Mouse (Mus musculus) kidney, postnatal 10 days (tissue): Measurements from ENCODE around the gene Dock9.

ENCODE experiments used
- DNase-seq: peaks from one replicate; pipeline ENCODE4 v3.0.0; 2021; ENCODE audit warnings: mixed read lengths

The Dock9 gene

DNA sequence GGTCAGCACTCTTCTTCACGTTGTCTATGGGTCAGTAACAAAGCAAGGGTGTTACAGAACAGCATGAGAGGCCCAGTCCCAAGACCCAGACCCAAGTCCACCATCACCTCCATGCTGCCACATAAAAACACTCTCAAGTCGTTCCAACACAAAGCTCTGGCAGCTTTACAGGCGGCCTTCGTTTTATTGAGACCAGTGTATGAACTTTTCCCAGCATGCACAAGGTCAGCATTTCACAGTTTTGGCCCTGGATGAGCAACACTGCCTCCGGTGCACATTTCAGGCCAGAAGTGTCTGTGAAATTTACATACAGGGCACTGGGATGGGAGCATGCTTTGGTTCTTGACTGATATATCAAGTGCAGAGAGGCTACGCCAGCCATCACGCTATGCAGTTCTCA is 6.5 kb downstream of the Dock9 start:
- no peak for DNase-seq

DNA sequence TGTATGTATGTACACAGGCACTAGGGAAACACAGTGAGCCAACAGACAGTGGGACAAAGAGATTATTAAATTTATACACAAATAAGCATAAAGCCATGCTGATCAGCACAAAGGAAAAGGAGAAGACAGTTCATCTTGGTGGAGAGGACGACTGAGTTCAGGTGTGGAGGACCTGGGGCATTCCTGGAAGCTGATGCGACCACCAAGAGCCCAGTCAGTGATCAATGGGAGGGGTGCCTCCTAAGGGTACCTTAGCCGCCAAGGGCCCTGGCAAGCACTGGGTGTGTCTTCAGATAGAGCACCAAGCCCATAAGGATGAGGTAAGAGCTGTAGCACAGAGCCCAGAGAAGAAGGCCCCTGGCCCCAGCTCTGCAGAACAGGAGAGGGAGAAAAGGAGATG is 8.4 kb downstream of the Dock9 start:
- DNase-seq, result no peak

DNA sequence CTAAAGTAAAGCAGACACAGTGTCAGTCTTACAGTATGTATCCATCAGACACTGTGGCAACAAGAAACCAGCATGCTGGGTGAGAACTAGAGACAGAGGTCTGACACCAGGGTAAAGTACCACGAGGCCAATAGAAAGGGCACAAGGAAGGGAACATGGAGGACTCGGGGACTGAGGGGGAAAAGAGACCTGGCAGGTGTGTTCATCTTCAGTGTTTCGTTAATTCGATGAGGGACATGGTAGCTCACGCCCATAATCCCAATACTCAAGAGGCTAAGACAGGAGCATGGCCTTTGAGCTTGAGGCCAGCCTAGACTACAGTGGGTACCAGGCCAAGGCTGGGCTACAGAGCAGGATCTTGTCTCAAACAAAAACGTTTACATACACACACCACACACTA is 9.2 kb downstream of the Dock9 start:
- no peak for DNase-seq

DNA sequence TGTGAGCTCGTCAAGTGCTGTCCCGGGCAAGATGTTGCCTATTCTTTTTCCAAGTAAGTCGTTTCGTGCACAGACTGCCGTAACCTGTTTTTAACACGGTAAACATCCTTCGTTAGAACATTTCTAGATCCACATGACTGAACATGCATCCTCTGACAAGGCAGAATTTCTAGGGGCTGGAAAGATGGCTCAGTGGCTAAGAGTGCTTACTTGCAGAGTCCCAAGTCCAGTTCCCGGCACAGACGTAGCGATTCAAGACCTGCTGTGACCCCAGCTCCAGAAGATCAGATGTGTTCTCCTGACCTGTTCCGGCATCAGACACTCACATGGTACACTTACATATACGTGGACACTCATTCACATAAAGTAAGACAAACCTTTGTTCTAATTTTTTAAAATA is 10.2 kb downstream of the Dock9 start:
- peak; percentile 58 for DNase-seq

DNA sequence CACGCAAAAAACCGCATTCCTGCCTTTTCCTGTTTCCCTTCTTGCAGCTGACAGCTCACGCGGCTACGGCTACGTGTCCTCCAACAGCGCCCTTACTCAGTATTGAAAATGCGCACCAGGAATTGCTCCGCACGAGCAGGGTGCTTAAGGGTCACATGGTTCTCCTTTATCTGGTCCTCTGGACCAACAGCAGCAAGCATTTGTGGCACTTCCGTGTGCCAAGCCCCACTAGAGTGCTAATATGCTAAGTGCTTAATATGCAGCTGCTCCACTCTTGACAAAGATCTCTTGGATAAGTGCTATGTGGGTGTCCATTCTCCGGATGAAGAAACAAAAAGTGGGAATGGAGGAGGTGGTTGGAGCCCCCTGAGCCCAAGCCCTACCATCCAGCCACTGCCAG is 10.7 kb downstream of the Dock9 start:
- no peak for DNase-seq

DNA sequence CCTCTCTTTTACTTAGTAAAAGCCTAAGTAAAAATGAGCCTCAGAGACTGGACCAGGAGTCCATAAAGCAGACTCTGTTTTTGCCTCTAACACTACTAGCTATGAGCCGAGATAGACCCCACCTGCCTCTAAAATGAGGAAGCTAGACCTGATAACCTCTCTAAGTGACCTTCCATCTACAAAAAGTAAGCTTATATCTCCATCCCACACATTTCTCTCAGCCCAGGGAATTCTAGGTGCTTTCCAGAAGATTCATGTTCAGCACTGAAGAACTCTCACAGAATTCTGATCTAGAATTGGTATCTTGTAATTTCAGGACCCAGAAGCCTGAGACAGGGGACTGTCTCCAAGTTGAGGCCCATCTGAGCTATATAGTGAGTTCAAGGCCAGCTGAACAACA is 12.2 kb downstream of the Dock9 start:
- no peak for DNase-seq

DNA sequence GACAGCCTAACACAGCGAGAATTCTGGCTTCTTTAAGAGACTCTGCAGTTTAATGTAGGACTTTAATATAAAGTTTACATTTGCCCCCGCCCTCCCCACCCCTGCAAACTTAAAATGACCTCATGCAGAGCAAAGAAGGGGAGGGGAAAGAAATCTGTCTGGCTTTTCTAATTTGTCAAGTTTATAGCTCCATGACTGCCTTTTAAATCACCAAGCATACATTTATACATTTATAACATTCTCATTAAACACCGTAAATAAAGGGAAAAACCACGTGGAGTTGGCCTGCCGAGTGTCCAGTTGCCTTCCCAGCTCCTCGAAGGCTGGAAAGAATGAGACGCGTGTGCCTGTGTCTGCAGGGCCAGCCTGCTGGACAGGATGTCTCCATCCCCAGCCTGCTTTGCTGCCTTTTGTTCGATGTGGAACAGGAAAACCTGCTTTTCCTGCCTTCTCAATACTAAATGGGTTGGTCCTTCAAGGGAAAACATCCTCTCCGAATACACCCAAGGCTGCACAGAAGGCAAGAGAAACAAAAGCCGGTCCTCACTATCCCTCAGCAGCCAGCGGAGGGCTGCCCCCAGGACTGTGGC is 16.6 kb downstream of the Dock9 start:
- peak; percentile 66 for DNase-seq

DNA sequence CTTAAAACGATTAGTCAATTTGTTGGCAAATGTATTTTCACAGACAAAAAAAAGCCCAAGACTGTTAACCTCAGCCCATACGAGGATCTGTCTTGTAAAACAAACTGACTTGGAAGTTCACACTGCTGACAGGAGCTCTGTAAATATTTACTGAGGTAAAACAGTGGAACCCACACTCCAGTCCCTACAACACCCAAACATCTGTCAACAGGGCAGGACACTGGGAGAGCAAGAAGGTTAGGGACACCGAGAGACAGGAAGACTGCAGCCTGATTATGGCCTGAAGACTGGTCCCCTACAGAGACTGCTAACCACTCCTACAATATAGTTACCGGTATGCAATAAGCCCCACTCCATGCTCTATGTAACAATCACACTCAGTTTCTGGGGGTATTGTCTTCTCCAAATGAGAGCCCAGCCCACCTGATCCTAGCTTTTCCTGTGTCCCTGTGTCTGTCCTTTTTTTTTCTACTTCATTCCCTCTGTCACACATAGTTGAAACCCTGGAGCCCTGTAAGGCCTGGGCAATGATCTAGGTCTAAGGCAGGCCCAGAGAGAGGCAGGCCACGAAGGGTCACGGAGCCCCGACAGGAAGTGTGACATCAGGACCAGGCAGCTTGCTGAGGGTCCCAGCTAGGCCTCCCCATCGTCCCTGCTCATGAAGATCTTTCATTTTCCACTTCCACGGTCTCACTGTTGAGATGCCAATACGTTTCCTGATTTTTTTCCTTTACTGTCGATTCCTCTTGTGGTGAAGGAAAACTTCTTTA is 17.3 kb downstream of the Dock9 start:
- DNase-seq, result peak; percentile 40

DNA sequence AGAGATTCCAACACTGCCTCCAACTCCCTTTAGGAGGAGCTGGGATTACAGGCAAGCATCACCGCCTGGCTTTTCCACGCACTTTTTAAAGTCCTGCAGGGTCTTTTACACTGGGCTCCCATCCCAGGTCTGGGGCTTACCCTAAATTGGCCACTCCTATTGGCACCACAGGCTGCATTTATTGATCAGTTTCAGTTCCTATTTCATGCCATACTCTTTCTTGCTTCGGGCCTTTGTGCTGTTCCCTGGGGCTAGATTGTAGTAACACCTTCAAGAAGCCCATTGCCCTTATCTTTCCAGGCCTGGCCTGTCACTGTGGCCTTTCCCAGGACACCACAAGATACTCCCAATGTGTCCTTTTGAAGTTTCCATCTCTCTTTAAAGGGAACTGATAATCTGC is 18.0 kb downstream of the Dock9 start:
- DNase-seq, result no peak

DNA sequence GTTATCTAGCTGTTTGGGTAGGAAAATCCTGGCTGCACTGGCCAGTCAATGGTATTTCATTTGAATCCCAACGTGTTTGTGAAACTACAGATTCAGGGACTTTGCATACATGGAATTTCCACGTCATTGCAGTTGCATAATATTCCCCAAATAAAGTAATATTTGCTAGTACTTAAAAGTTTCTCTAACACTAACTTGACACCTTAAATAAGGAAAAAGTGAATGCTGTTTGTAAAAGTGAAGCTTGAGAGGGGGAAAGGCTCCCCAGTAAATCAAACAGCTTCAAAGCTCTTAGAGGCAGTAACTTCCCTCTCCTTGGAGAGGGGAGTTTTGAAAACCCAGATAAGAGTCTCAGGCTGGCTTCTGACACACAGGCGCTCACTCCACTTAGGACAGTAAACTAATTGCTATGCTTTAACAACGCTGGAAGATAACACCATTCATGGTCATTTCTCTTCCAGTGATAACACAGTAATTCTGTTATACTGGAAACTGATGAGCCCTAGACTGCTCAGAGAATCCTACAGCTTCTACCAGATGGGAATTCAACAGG is 20.3 kb downstream of the Dock9 start:
- DNase-seq, result no peak

DNA sequence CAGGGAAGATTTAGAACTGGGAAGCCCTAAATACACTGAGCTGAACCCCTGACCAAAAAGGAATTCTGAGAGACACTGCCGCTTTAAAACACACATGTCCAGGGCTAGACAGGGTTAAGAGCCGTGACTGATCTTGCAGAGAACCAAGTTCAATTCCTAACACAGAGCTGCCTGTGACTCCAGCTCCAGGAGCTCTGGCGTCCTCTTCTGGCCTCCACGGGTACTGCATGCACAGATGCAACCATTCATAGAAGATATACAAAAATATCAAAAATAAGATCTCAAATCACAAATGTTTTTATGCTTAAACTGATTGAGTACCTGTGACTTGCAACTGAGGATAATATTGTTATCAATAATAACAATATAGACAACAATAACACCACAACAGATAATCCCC is 20.9 kb downstream of the Dock9 start:
- DNase-seq, result no peak

DNA sequence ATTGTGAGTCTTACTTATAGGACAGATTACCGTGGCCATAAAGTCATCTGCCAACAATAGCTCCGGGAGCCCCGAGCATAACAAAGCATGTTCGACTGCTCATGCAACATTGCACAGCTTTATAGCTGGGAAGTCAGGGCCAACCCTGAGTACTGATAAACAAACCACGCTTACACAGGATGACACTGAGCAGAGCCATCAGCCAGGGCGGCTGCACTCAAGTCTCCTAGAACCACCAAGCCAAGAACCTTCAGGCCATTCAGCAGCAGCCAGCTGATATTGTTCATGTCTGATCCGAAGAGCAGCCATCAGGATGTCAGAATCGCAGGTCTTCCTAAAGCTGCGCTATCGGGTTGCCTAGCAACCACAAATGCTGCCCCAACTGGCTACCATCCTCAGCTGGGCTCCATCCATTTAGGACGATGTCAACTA is 35.6 kb downstream of the Dock9 start:
- DNase-seq, result no peak

DNA sequence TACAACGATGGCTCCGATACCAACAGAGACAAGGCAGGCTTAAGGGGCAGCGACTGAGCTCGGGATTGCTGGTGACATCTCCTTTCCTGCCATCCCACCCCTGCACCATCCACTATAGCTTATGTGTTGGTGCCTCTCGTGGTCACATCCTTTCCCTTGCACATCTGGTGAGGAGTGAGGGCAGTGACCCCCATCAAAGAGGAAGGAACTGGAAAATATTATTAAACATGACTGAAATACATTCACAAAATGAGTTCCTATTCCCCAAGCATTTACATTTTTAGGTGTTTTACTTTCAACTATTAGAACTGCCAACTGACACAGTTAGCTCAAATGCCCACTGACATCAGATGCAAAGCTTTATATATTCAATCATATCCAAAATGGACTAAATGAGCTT is 37.2 kb downstream of the Dock9 start:
- no peak for DNase-seq

DNA sequence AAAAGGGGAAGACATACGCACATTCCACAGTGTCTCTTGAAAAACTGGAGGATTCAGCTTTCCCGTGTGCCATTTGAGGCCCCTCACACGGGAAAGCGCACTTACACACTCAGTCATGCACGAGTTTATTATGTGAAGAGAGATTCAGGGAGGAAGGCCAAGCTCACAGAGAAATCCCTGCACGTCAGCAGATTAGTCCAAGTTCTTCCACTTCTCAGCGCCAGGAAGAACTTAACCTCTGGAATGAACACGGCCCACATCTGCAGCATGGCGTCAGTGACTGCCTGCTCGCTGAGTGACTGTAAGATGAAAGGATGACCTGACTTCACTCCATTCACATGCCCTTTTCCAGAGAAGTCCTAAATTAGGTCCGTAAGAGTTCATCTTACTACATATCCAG is 43.5 kb downstream of the Dock9 start:
- peak; percentile 39 for DNase-seq

DNA sequence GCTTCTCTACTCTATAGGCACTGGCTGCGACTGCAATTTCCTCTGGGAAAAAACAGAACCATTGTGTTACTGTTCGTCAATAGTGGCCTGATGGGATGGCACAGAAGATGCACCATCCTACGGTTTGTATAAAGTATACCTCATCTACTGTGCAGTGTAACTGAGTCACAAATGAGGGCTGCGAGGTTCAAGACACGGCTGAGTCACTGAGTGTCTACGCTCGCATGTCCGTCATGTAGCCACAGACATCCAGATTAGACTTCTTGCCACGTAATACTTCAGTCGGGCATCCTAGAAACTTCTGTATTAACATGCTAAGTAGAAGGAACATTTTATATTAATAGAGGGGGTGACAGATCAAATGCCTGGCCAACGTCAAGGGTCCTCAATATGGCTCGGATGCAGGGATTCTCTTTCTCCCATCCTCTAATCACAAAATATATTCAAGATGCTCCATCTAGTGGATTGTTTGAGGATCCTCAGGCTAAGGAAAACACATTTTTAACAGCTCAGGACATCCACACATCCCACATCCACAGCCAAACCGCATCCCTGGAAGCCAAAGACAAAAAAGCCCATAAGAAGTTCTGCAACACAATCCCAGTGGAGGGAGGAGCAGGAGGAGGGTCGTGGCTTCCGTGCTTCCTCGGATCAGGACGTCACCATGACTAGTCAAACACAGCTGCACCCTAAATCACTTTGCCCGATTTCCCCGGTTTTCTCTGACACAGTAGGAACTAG is 44.8 kb downstream of the Dock9 start:
- no peak for DNase-seq

DNA sequence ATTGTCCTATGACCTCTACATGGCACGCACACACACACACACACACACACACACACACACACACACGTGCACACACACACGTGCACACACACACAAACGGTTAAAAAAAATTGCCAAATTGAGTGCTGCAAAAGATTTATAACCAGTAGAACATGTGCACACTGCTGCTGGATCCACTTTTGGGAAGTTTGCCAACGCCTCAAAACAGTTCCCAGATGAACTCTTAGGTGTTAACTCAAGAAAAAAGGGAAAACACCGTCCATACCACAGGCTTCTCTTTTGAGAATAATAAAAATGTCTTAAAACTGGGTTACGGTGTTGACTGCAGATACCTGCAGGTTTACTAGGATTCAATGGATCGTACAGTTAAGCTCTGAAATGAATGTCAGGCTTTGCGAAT is 48.0 kb downstream of the Dock9 start:
- no peak for DNase-seq

DNA sequence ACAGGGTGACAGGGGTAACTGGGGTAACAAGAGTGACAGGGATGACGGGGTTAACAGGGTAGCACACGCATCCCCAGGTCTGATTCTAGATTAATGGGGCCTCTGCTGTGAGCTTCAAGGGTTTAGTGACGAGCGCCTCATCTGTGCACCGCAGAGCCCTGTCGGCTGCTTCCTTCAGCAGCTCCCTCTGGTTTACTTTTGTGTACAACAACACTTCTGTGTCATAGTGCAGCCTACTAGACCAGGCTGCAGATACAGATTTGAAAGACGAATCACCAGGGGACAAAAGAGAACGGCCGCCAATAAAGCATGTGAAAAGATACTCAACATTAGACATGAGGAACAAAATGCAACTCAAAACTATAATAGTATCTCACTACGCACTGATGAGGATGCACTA is 48.6 kb downstream of the Dock9 start:
- DNase-seq, result no peak

DNA sequence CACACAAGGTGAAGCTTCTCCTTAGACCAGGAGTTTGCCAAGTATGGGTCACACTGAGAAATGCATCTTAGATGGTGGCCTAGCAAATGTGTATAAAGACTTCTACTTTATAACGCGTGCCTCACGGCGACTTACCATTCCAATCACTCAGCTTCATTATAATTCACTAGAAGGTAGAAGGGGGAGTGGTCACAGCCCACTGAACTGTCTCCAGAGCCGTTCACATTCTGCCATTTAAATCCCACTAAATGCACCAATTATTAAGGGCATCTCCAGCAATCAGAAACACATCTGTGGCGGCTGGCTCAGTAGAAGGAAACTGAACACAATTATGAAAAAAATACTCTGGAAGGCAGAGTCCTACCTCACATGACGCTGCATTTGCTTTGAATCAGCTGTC is 50.3 kb downstream of the Dock9 start:
- DNase-seq, result no peak

DNA sequence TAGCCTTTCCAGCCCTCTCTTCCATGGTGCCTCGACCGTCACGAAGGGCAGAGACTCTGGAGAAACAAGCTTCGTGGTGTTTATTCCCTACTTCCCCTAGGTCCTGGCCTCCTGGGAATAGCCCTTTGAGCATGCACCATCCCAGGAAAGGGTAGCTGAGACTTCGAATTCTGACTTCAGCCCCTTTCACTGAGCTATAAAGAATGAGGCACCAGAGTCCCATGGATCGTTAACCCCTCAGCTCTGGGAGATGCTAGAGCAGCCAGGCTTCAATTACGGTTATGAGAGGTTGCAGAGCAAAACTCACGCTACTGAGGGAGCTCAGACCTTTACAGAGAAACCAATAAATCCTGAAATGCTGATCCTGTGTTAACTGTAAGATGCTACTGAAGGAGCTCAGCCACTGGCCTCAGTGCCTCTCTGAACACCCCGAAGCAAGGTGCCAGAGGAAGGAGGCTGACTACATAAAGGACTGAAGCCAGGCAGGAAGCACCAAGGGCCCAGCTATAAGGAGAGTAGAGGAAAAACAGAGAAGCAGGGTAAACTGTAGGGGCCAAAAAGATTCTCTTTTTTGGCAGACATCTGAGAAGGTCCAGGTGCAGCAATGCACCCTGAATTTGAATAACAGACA is 53.7 kb downstream of the Dock9 start:
- no peak for DNase-seq

DNA sequence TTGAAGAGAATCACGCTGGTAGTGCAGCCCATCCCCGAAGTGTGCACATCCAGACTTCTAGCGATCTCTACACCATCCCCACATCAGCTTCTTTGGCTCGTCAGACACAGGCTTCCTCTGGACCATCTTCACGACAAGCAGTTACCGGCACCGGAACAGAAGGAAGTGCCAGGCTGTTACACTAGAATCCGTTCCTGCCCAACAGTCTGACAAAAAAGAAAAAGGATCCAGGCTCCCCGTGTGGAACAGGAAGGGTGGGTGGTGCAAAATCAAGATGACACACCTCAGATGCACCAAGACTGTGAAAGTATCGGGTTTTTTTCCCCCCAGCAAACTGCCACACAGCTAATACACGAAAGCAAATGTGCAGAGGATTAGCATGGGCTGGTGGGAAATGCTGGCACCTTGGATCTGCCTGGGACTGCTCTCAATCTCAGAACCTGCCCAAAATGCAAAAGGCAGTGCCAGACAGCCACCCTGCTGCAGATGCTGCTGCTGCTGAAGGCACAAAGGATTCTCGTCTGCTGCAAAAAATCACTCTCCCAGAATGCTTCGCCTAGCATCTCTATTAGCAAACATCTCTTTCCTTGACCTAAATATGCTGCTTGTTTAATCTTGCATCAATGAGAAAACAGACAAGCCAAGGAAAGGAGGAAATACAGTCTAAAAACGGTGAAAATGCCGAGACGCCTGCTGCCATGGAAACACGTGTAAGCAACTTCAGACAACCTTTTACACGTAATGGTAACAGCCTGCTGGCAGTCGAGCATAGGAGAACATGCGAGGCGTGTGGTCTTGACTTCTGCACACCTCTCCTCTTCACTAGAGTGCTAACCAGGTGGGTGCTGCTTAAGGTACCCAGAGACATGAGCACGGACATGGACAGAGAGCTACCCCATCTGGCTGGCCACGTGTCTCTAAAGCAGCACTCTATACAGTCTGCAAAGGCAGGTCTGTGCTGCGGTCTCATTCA is 58.9 kb downstream of the Dock9 start:
- DNase-seq, result no peak

DNA sequence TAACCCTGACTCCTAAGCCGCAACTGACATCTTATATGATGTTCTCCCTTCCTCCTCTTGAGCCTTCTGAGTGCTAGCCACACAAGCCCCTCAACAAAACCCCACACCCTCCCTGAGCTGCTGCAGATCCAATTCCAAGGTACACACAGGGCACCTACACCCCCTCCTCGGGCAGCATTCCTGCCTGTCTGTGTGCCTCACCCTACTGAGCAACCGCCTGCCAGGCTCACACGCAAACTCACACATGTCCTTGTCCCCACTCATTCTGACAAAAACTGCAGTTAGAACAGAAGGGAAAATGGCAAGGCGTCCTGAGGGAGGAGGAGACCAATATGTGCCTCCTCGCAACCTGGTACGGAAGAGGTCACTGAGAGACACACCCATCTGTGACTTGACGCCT is 60.4 kb downstream of the Dock9 start:
- DNase-seq, result no peak

DNA sequence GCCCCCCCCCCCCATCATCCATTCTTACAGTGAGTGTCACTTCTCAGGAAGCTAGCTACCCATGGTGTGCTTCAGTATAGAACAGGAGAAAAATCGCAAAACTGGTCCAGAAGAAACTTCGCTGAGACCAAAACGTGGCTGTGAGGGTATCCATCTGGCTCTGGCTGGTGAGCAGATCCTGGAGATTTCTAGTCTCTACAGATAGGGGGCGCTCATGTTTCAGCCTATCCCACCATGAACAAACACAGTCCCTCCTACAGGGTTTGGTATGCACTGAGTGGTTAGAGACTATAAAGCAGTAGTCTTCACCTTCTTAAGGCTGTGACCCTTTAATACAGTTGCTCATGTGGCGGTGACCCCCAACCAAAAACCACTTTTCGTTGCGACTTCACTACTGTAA is 62.0 kb downstream of the Dock9 start:
- DNase-seq, result no peak
